20 mouse cellular contexts compared by ENCODE assay signal in the genomic region with DNA sequence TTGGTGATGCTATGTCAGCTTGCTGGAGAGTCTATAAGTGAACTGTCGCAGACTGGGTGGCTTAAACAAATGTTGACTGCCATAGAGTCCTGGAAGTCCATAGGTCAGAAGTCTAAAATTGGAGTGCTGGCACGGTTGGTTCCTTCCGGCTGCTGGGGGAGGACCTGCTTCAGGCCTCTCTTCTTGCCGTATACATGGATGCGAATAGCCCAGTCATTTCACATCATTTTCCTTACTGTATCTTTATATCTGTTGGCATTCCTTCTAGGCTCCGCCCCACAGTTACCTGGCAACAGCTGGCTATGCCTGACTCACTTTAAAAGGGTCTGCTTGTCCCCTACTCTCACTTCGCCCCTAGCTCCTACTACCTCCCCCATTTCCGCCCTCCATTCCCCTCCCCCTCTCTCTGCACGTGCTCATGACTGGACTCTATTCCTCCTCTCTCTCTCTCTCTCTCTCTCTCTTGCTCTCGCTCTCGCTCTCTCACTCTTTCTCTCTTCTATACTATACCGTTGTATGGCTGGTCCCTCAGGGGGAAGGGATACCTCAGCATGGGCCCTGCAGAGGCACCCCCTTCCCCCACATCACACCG. TPM values are rescaled to one million over a fixed set of nuclear protein-coding genes. Genes with fewer than 3 reads are reported as not detected.
"Had no signal": no experiment of that assay in that cellular context is flagged by ENCODE, and none has a peak within 500 bp of the region (broad histone marks: within the 10 kb centered on the region; RNA-seq: fewer than 3 reads in every experiment).

No protein-coding gene starts in this region.

- H3K36me3 ChIP-seq: intestine, embryonic 15.5 days; limb, embryonic 10.5 days; midbrain, embryonic 12.5 days; stomach, embryonic 15.5 days had no signal

- H3K27ac ChIP-seq: hindbrain, postnatal 0 days; intestine, embryonic 15.5 days; limb, embryonic 10.5 days; midbrain, embryonic 12.5 days; stomach, embryonic 15.5 days had no signal

- H3K4me3 ChIP-seq: intestine, embryonic 15.5 days; limb, embryonic 10.5 days; midbrain, embryonic 12.5 days; stomach, embryonic 15.5 days had no signal

- H3K4me2 ChIP-seq: intestine, embryonic 15.5 days; lung, embryonic 14.5 days; midbrain, embryonic 12.5 days; stomach, embryonic 15.5 days had no signal

- ATAC-seq: hindbrain, postnatal 0 days; intestine, embryonic 15.5 days had no signal

- H3K9ac ChIP-seq: intestine, embryonic 15.5 days; lung, embryonic 14.5 days; midbrain, embryonic 12.5 days; stomach, embryonic 15.5 days had no signal

- DNase-seq: kidney, adult 8-10 months; kidney, postnatal 25 days; lung, embryonic 14.5 days; lung, postnatal 10 days; lung, postnatal 4 days; right cerebral cortex, postnatal 14 days; thymus, postnatal 4 days had no signal

- H3K9me3 ChIP-seq: intestine, embryonic 15.5 days; limb, embryonic 10.5 days; midbrain, embryonic 12.5 days; stomach, embryonic 15.5 days had no signal

- H3K4me1 ChIP-seq: intestine, embryonic 15.5 days; stomach, embryonic 15.5 days had no signal

- H3K27me3 ChIP-seq: intestine, embryonic 15.5 days; midbrain, embryonic 12.5 days; stomach, embryonic 15.5 days had no signal

RNA-seq across cellular contexts. Expression of a gene that starts 6.9 kb away (rescaled TPM):
- total RNA-seq: left cerebral cortex, adult 18-20 months; megakaryocyte, adult 5-6 weeks had no signal
- polyA plus RNA-seq: spleen, adult 2 months had no signal

RNA-seq across cellular contexts. Expression of a gene that starts 30.8 kb away (rescaled TPM):
- total RNA-seq: hindbrain, postnatal 0 days; layer of hippocampus, adult 18-20 months; layer of hippocampus, postnatal 10 days; left cerebral cortex, adult 18-20 months; left cerebral cortex, postnatal 14 days; megakaryocyte, adult 5-6 weeks; midbrain, postnatal 0 days had no signal
- polyA plus RNA-seq: limb, embryonic 10.5 days; midbrain, embryonic 12.5 days; midbrain, postnatal 0 days; neural tube, embryonic 14.5 days; spleen, adult 2 months had no signal
